Mouse (Mus musculus) forebrain, embryonic 11.5 days (tissue): Measurements from ENCODE around the gene Mettl16. TPM values are rescaled to one million over a fixed set of nuclear protein-coding genes. Genes with fewer than 3 reads are reported as not detected.

Experiments used
- ATAC-seq: fragments of 200-750 bp; cut with Nextera tagmentation; replicated peaks from 2 replicates; pipeline ENCODE4 v1.8.0; 2017; ENCODE audit warnings: moderate TSS enrichment; ENCODE audit not compliant: low FRiP score
- DNase-seq: peaks from one replicate; pipeline ENCODE4 v3.0.0-alpha.2; 2017; ENCODE audit warnings: low spot score
- H3K27ac ChIP-seq: fragments of 300-500 bp; sonication (generic); 2 replicates; pipeline ENCODE4 v1.5.1; 2014; ENCODE audit warnings: low read depth, low read length
- H3K27me3 ChIP-seq: fragments of 300-500 bp; sonication (generic); 2 replicates; pipeline ENCODE4 v1.6.1; 2014; ENCODE audit warnings: mild to moderate bottlenecking, low read length, mixed read lengths; ENCODE audit not compliant: control insufficient read depth, insufficient read depth
- H3K36me3 ChIP-seq: fragments of 300-500 bp; sonication (generic); 2 replicates; pipeline ENCODE4 v1.6.1; 2014; ENCODE audit warnings: mild to moderate bottlenecking, low read length, moderate library complexity, mixed read lengths; ENCODE audit not compliant: control insufficient read depth, insufficient read depth
- H3K4me1 ChIP-seq: fragments of 300-500 bp; sonication (generic); replicated peaks from 2 replicates; pipeline ENCODE4 v1.6.1; 2014; ENCODE audit warnings: low read length, mixed read lengths; ENCODE audit not compliant: control insufficient read depth, insufficient read depth
- H3K4me2 ChIP-seq: fragments of 300-500 bp; sonication (generic); 2 replicates; pipeline ENCODE4 v1.6.1; 2014; ENCODE audit warnings: low read depth, mild to moderate bottlenecking, low read length, moderate library complexity, mixed read lengths; ENCODE audit not compliant: severe bottlenecking
- H3K4me3 ChIP-seq: fragments of 300-500 bp; sonication (generic); 2 replicates; pipeline ENCODE4 v1.5.1; 2014; ENCODE audit warnings: low read depth, low read length
- H3K9ac ChIP-seq: fragments of 300-500 bp; sonication (generic); 2 replicates; pipeline ENCODE4 v1.6.1; 2014; ENCODE audit warnings: low read length
- H3K9me3 ChIP-seq: fragments of 300-500 bp; sonication (generic); 2 replicates; pipeline ENCODE4 v1.6.1; 2016; ENCODE audit warnings: low read length, mixed read lengths; ENCODE audit not compliant: control insufficient read depth
- WGBS: fragments of 180-500 bp; shearing (Covaris S2); extraction: QIAGEN DNeasy Blood & Tissue Kit; methylation state at CpG from one replicate; pipeline ENCODE4 v1.1.7; 2014; 5-methylcytosine and 5-hydroxymethylcytosine counted together
- polyA plus RNA-seq: library from polyadenylated mRNA; unstranded; fragments of >200 nt; fragmentation: Nextera tagmentation; extraction: Ambion mirVana; gene quantifications from 2 replicates; pipeline ENCODE4 v1.2.1, GENCODE M21; 2014

Mettl16 gene
- polyA plus RNA-seq, 1 experiment from 2014 or later, result 53.3 TPM

- no peak for ATAC-seq
- 90% methylated on average over 9 of the region's 9 CpGs for WGBS
- DNase-seq, result peak; percentile 46
- no peak overlapping the region for H3K9ac ChIP-seq
- H3K4me2 ChIP-seq, result no peak overlapping the region
- H3K36me3 ChIP-seq, result no peaks in the 10 kb centered on the region
- H3K27me3 ChIP-seq, result no peaks in the 10 kb centered on the region
- H3K27ac ChIP-seq, result no peak overlapping the region
- H3K4me1 ChIP-seq, result no peaks in the 10 kb centered on the region
- no peak overlapping the region for H3K4me3 ChIP-seq
- H3K9me3 ChIP-seq, result no peaks in the 10 kb centered on the region
Observed at GRCm38 (mm10) chr11:74857756-74858155, 87.1 kb downstream of the Mettl16 start.

- H3K4me3 ChIP-seq, result no peak overlapping the region
- no peaks in the 10 kb centered on the region for H3K9me3 ChIP-seq
- no peak overlapping the region for H3K9ac ChIP-seq
- WGBS, result 88% methylated on average over 5 of the region's 5 CpGs
- H3K4me1 ChIP-seq, result no peaks in the 10 kb centered on the region
- H3K27me3 ChIP-seq, result no peaks in the 10 kb centered on the region
- no peak for DNase-seq
- no peak overlapping the region for H3K4me2 ChIP-seq
- ATAC-seq, result no peak
- H3K36me3 ChIP-seq, result no peaks in the 10 kb centered on the region
- H3K27ac ChIP-seq, result no peak overlapping the region
Observed at GRCm38 (mm10) chr11:74862129-74862528, 91.5 kb downstream of the Mettl16 start.

GRCm38 (mm10) chr11:74863471-74863870 lies 92.8 kb downstream of the Mettl16 start:
- ATAC-seq (no peak), DNase-seq (no peak)
- 22% methylated on average over 11 of the region's 11 CpGs for WGBS

GRCm38 (mm10) chr11:74864421-74864820 lies 93.8 kb downstream of the Mettl16 start:
- Histone ChIP-seq H3K4me1 (no peaks in the 10 kb centered on the region), H3K4me3 (no peak overlapping the region), H3K4me2 (no peak overlapping the region), H3K9ac (no peak overlapping the region), H3K9me3 (no peaks in the 10 kb centered on the region), H3K27ac (no peak overlapping the region), H3K36me3 (no peaks in the 10 kb centered on the region), H3K27me3 (no peaks in the 10 kb centered on the region)
- ATAC-seq (no peak), DNase-seq (no peak)
- 86% methylated on average over 9 of the region's 9 CpGs for WGBS

More at GRCm38 (mm10) chr11:74863471-74863870, 92.8 kb downstream of the Mettl16 start:
- Histone ChIP-seq H3K9ac (no peak overlapping the region), H3K27ac (no peak overlapping the region), H3K4me1 (no peaks in the 10 kb centered on the region), H3K27me3 (no peaks in the 10 kb centered on the region), H3K9me3 (no peaks in the 10 kb centered on the region), H3K4me3 (no peak overlapping the region), H3K36me3 (no peaks in the 10 kb centered on the region), H3K4me2 (no peak overlapping the region)

GRCm38 (mm10) chr11:74865252-74865651 lies 94.6 kb downstream of the Mettl16 start:
- ATAC-seq (no peak), DNase-seq (no peak)
- Histone ChIP-seq H3K9me3 (no peaks in the 10 kb centered on the region), H3K36me3 (no peaks in the 10 kb centered on the region), H3K4me3 (no peak overlapping the region), H3K27me3 (no peaks in the 10 kb centered on the region), H3K4me1 (no peaks in the 10 kb centered on the region), H3K4me2 (no peak overlapping the region), H3K9ac (no peak overlapping the region), H3K27ac (no peak overlapping the region)
- 82% methylated on average over 9 of the region's 9 CpGs for WGBS

- Histone ChIP-seq H3K27me3 (no peaks in the 10 kb centered on the region), H3K4me1 (no peaks in the 10 kb centered on the region), H3K36me3 (no peaks in the 10 kb centered on the region), H3K27ac (no peak overlapping the region), H3K4me2 (no peak overlapping the region), H3K9me3 (no peaks in the 10 kb centered on the region), H3K9ac (no peak overlapping the region), H3K4me3 (no peak overlapping the region)
- 94% methylated on average over 4 of the region's 4 CpGs for WGBS
- DNase-seq (no peak), ATAC-seq (no peak)
Observed at GRCm38 (mm10) chr11:74866640-74867039, 96.0 kb downstream of the Mettl16 start.

GRCm38 (mm10) chr11:74867181-74867580 lies 96.6 kb downstream of the Mettl16 start:
- Histone ChIP-seq H3K4me3 (no peak overlapping the region), H3K27ac (no peak overlapping the region), H3K4me1 (no peaks in the 10 kb centered on the region), H3K27me3 (no peaks in the 10 kb centered on the region), H3K9me3 (no peaks in the 10 kb centered on the region), H3K9ac (no peak overlapping the region), H3K4me2 (no peak overlapping the region), H3K36me3 (no peaks in the 10 kb centered on the region)
- DNase-seq (no peak), ATAC-seq (no peak)
- WGBS, result 85% methylated on average over 2 of the region's 2 CpGs

- no peak overlapping the region for H3K4me3 ChIP-seq
- no peak overlapping the region for H3K27ac ChIP-seq
- no peak overlapping the region for H3K9ac ChIP-seq
- H3K4me1 ChIP-seq, result no peaks in the 10 kb centered on the region
- no peak overlapping the region for H3K4me2 ChIP-seq
- no peaks in the 10 kb centered on the region for H3K9me3 ChIP-seq
- H3K27me3 ChIP-seq, result no peaks in the 10 kb centered on the region
- no peaks in the 10 kb centered on the region for H3K36me3 ChIP-seq
- no peak for DNase-seq
- 91% methylated on average over 13 of the region's 13 CpGs for WGBS
- no peak for ATAC-seq
Observed at GRCm38 (mm10) chr11:74868046-74868760, 97.6 kb downstream of the Mettl16 start.

- Histone ChIP-seq H3K9ac (no peak overlapping the region), H3K36me3 (no peaks in the 10 kb centered on the region), H3K27ac (no peak overlapping the region), H3K27me3 (no peaks in the 10 kb centered on the region), H3K4me1 (no peaks in the 10 kb centered on the region), H3K9me3 (no peaks in the 10 kb centered on the region), H3K4me2 (no peak overlapping the region), H3K4me3 (no peak overlapping the region)
- DNase-seq, result no peak
- ATAC-seq, result no peak
- WGBS, result 88% methylated on average over 6 of the region's 6 CpGs
Observed at GRCm38 (mm10) chr11:74869603-74870002, 99.0 kb downstream of the Mettl16 start.
